In the genomic region with DNA sequence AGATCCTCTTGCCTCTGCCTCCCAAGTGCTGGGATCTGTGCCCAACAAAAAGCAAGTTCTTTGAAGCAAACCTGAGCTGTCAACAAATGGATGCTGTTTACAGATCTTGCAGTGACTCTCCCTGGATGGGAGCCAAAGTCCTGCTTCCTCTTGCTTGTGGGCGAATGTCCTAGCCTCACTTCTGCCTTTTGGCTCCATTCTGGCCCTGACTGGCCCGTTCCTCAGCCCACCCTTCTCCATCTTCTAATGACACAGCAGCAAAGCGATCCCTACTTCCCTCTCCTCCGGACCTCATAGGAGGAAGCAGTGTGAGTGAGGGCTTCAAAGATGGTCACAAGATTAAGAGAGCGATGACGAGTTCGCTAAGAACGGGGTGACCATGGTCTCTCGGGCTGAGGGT, we compare ENCODE assay signal across 11 mouse cellular contexts. TPM values are rescaled to one million over a fixed set of nuclear protein-coding genes. Genes with fewer than 3 reads are reported as not detected.
DNase-seq lines count a peak whose midpoint lies in the region; ATAC-seq and TF ChIP-seq lines count a peak whose summit lies in the region.
"Had no signal": no experiment of that assay in that cellular context is flagged by ENCODE, and none has a peak within 500 bp of the region (broad histone marks: within the 10 kb centered on the region; RNA-seq: fewer than 3 reads in every experiment).

No protein-coding gene starts in this region.

- H3K9me3 ChIP-seq in kidney, embryonic 15.5 days (replicated peaks), result no peaks in the 10 kb centered on the region
- H3K9me3 ChIP-seq in ES-E14 (ENCODE audit: control insufficient read depth, insufficient read depth, low read depth, low read length), result no peaks in the 10 kb centered on the region
- H3K9me3 ChIP-seq in forebrain, embryonic 14.5 days (replicated peaks; ENCODE audit: control insufficient read depth, low read length), result no peaks in the 10 kb centered on the region
- H3K9me3 ChIP-seq: embryonic facial prominence, embryonic 15.5 days; lung, embryonic 15.5 days had no signal

- ATAC-seq in kidney, embryonic 15.5 days (replicated peaks; ENCODE audit: low FRiP score), result no peak
- no peak for ATAC-seq in forebrain, embryonic 14.5 days
- ATAC-seq: activated CD4-positive, CD25-positive, alpha-beta regulatory T cell, adult 4 months had no signal

- H3K9ac ChIP-seq in kidney, embryonic 15.5 days, result no peak overlapping the region
- peak overlapping the region; percentile 41; the same call in 1 of the 2 replicates for H3K9ac ChIP-seq in ES-E14 (ENCODE audit: insufficient read depth, low read depth, low read length, poor library complexity, severe bottlenecking)
- H3K9ac ChIP-seq in forebrain, embryonic 14.5 days (ENCODE audit: low read length), result no peak overlapping the region
- H3K9ac ChIP-seq: embryonic facial prominence, embryonic 15.5 days; lung, embryonic 15.5 days had no signal

- no peak overlapping the region for H3K4me3 ChIP-seq in kidney, embryonic 15.5 days (replicated peaks)
- no peak overlapping the region; a peak in 1 of 4 replicates for H3K4me3 ChIP-seq in ES-E14 (ENCODE audit: insufficient read depth in 1 of 2, low read depth in 1 of 2, low read length in 2 of 2, poor library complexity in 1 of 2, severe bottlenecking in 1 of 2)
- H3K4me3 ChIP-seq in brown adipose tissue, adult 24 weeks (ENCODE audit: insufficient read depth, low read depth, low read length), result no peak overlapping the region; the same call in 1 of the 2 replicates
- H3K4me3 ChIP-seq in forebrain, embryonic 14.5 days (ENCODE audit: low read depth, low read length), result no peak overlapping the region
- H3K4me3 ChIP-seq: embryonic facial prominence, embryonic 15.5 days; lung, embryonic 15.5 days had no signal

- peaks cover 18% of the 10 kb centered on the region for H3K4me1 ChIP-seq in kidney, embryonic 15.5 days
- peaks cover 10 to 17% of the 10 kb centered on the region in 2 experiments for H3K4me1 ChIP-seq in ES-E14 (ENCODE audit: control insufficient read depth in 2 of 2, insufficient read depth in 2 of 2, low read length in 2 of 2, poor library complexity in 1 of 2)
- H3K4me1 ChIP-seq in brown adipose tissue, adult 24 weeks (ENCODE audit: control insufficient read depth, insufficient read depth, insufficient read length, low read length), result no peaks in the 10 kb centered on the region
- H3K4me1 ChIP-seq in forebrain, embryonic 14.5 days (ENCODE audit: control insufficient read depth, insufficient read depth, low read length), result peaks cover 8% of the 10 kb centered on the region

- in situ Hi-C loops in ES-E14 (cut with MboI; ENCODE audit: low sequenced_read_pairs in 2 of 2, unreplicated experiment in 2 of 2), result no loop called here

- DNase-seq in kidney, adult 9 months, result peak; percentile 46
- DNase-seq in ES-E14 (ENCODE audit: low read depth, low spot score) (no peak), MN1 (ENCODE audit: low spot score) (no peak)
- peak; percentile 56 for DNase-seq in lung, postnatal 10 days
- no peak for DNase-seq in ovary, adult 18-20 months (ENCODE audit: low spot score)
- no peak for DNase-seq in forebrain, embryonic 14.5 days (ENCODE audit: low spot score)

- no peaks in the 10 kb centered on the region for H3K27me3 ChIP-seq in kidney, embryonic 15.5 days
- H3K27me3 ChIP-seq in forebrain, embryonic 14.5 days (replicated peaks; ENCODE audit: control insufficient read depth, insufficient read depth, low read length), result no peaks in the 10 kb centered on the region
- H3K27me3 ChIP-seq: embryonic facial prominence, embryonic 15.5 days; lung, embryonic 15.5 days had no signal

- H3K4me2 ChIP-seq in kidney, embryonic 15.5 days, result no peak overlapping the region
- no peak overlapping the region for H3K4me2 ChIP-seq in forebrain, embryonic 14.5 days (ENCODE audit: low read length)
- H3K4me2 ChIP-seq: embryonic facial prominence, embryonic 15.5 days; lung, embryonic 15.5 days had no signal

- H3K27ac ChIP-seq in kidney, embryonic 15.5 days, result no peak overlapping the region
- H3K27ac ChIP-seq in ES-E14 (ENCODE audit: insufficient read depth, low read depth, low read length, poor library complexity, severe bottlenecking), result peak overlapping the region; percentile 72
- H3K27ac ChIP-seq in brown adipose tissue, adult 24 weeks (replicated peaks; ENCODE audit: low read depth, low read length), result peak overlapping the region; percentile 90
- H3K27ac ChIP-seq in forebrain, embryonic 14.5 days (ENCODE audit: low read depth, low read length), result no peak overlapping the region
- H3K27ac ChIP-seq: embryonic facial prominence, embryonic 15.5 days; lung, embryonic 15.5 days had no signal

- H3K36me3 ChIP-seq in kidney, embryonic 15.5 days, result no peaks in the 10 kb centered on the region
- peaks cover 7% of the 10 kb centered on the region for H3K36me3 ChIP-seq in ES-E14 (ENCODE audit: control insufficient read depth, insufficient read depth, low read length, poor library complexity, severe bottlenecking)
- no peaks in the 10 kb centered on the region for H3K36me3 ChIP-seq in forebrain, embryonic 14.5 days (ENCODE audit: control insufficient read depth, insufficient read depth, low read length)
- H3K36me3 ChIP-seq: embryonic facial prominence, embryonic 15.5 days; lung, embryonic 15.5 days had no signal

- WGBS in kidney, embryonic 15.5 days, result 83% methylated on average over 9 of the region's 9 CpGs
- WGBS in forebrain, embryonic 14.5 days, result 94% methylated on average over 9 of the region's 9 CpGs

TF ChIP-seq in ES-E14, 5 proteins besides CTCF, POLR2A, EP300 and RAD21:
- TF ChIP-seq ZNF384 (IDR thresholded peaks at IDR 0.05; ENCODE audit: low read depth, low read length) (no peak), ZC3H11A (IDR thresholded peaks at IDR 0.05; ENCODE audit: borderline replicate concordance, low read depth, low read length) (no peak), CHD2 (IDR thresholded peaks at IDR 0.05; ENCODE audit: low read depth, low read length) (no peak), MAFK (IDR thresholded peaks at IDR 0.05; ENCODE audit: insufficient read depth, low read depth, low read length) (no peak), HCFC1 (IDR thresholded peaks at IDR 0.05; ENCODE audit: borderline replicate concordance, insufficient read depth, low read length) (no peak)

RNA-seq across cellular contexts. Expression of gene Tgif1, which starts 20.8 kb away (rescaled TPM):
- polyA plus RNA-seq in kidney, embryonic 15.5 days (2015; fragmentation: Nextera tagmentation; extraction: Ambion mirVana), result 87.9 and 89.6 TPM in 2 replicates
- 74.6 and 87.1 TPM in 2 replicates for total RNA-seq in ES-E14 (2012; rRNA removed)
- 4.2 and 6.7 TPM in 2 replicates for polyA plus RNA-seq in brown adipose tissue, adult 24 weeks (2012; ENCODE audit: insufficient read depth, insufficient read length, missing spikeins)
- polyA plus RNA-seq in forebrain, embryonic 14.5 days (2014; fragmentation: Nextera tagmentation; extraction: Ambion mirVana), result 12.9 and 13.6 TPM in 2 replicates

Comparison
In these comparisons a context has a peak if more than half of its experiments do, and no peak if none do; other contexts are left out.
1. DNase-seq: peak in kidney, adult 9 months (single experiment) and lung, postnatal 10 days (single experiment); none in ES-E14 (single experiment), MN1 (single experiment), ovary, adult 18-20 months (single experiment) and forebrain, embryonic 14.5 days (single experiment).
2. H3K27ac ChIP-seq: peak in ES-E14 (single experiment) and brown adipose tissue, adult 24 weeks (single experiment); none in kidney, embryonic 15.5 days (single experiment) and forebrain, embryonic 14.5 days (single experiment).